Mouse (Mus musculus) heart, postnatal 0 days (tissue): ENCODE results near the gene Gpr55.

Experiments used
- CTCF ChIP-seq: IDR thresholded peaks from 2 replicates; pipeline ENCODE4 v1.5.1; 2016; ENCODE audit warnings: antibody characterized with exemption, control low read depth, low read depth
- EP300 ChIP-seq: IDR thresholded peaks from 2 replicates; pipeline ENCODE4 v1.6.1; 2016; ENCODE audit warnings: antibody characterized with exemption, low read depth

GRCm38 (mm10) chr1:85971070-85971469 lies 10.3 kb upstream of the Gpr55 start:
- TF ChIP-seq CTCF, result no peak
- TF ChIP-seq EP300, result no peak
